Mouse (Mus musculus): ENCODE measurements at regions not wholly inside any gene's neighbourhood (a gene's known extent, or its start where the extent isn't known, plus 50 kb on each side); places are given as distances from the start of the nearest gene placed in this dataset.

- DNase-seq: no peak
Observed at GRCm38 (mm10) chr1:76793438-76793837, 721.5 kb downstream of the Epha4 start.

- no peak for DNase-seq
Observed at GRCm38 (mm10) chr1:76819906-76820305, 695.0 kb downstream of the Epha4 start.

GRCm38 (mm10) chr1:76821610-76822009, 693.3 kb downstream of the Epha4 start:
- DNase-seq: no peak

GRCm38 (mm10) chr1:76829690-76830089, 685.2 kb downstream of the Epha4 start:
- peak; percentile 19 for DNase-seq

GRCm38 (mm10) chr1:76832311-76832710, 682.6 kb downstream of the Epha4 start:
- no peak for DNase-seq

GRCm38 (mm10) chr1:76835028-76835683, 679.7 kb downstream of the Epha4 start:
- DNase-seq: no peak

GRCm38 (mm10) chr1:76849346-76849745, 665.5 kb downstream of the Epha4 start:
- no peak for DNase-seq

GRCm38 (mm10) chr1:76866304-76866968, 648.5 kb downstream of the Epha4 start:
- DNase-seq: no peak

- peak; percentile 7 for DNase-seq
Observed at GRCm38 (mm10) chr1:76873207-76873606, 641.7 kb downstream of the Epha4 start.

- no peak for DNase-seq
Observed at GRCm38 (mm10) chr1:76880111-76880782, 634.6 kb downstream of the Epha4 start.

GRCm38 (mm10) chr1:76880783-76881145, 634.1 kb downstream of the Epha4 start:
- no peak for DNase-seq

- DNase-seq: no peak
Observed at GRCm38 (mm10) chr1:76896152-76896864, 618.6 kb downstream of the Epha4 start.

GRCm38 (mm10) chr1:76897431-76897830, 617.5 kb downstream of the Epha4 start:
- DNase-seq: no peak

- DNase-seq: no peak
Observed at GRCm38 (mm10) chr1:76911472-76911871, 603.4 kb downstream of the Epha4 start.

- no peak for DNase-seq
Observed at GRCm38 (mm10) chr1:76919541-76919940, 595.3 kb downstream of the Epha4 start.

- no peak for DNase-seq
Observed at GRCm38 (mm10) chr1:76920634-76921033, 594.3 kb downstream of the Epha4 start.

GRCm38 (mm10) chr1:76927041-76927440, 587.8 kb downstream of the Epha4 start:
- no peak for DNase-seq

- no peak for DNase-seq
Observed at GRCm38 (mm10) chr1:76928035-76928434, 586.9 kb downstream of the Epha4 start.

- DNase-seq: no peak
Observed at GRCm38 (mm10) chr1:76933460-76933859, 581.4 kb downstream of the Epha4 start.

GRCm38 (mm10) chr1:76942730-76943129, 572.2 kb downstream of the Epha4 start:
- peak; percentile 59 for DNase-seq

- DNase-seq: no peak
Observed at GRCm38 (mm10) chr1:76944046-76944445, 570.8 kb downstream of the Epha4 start.

GRCm38 (mm10) chr1:76955031-76955430, 559.9 kb downstream of the Epha4 start:
- DNase-seq: no peak

- DNase-seq: no peak
Observed at GRCm38 (mm10) chr1:76957411-76957810, 557.5 kb downstream of the Epha4 start.

- no peak for DNase-seq
Observed at GRCm38 (mm10) chr1:76958706-76959105, 556.2 kb downstream of the Epha4 start.

Data from kidney, adult 11 months (tissue).